Mouse (Mus musculus) G1E-ER4 (cell line): ENCODE results near the gene Mapk8ip2. TPM values are rescaled to one million over a fixed set of nuclear protein-coding genes. Genes with fewer than 3 reads are reported as not detected.

Experiments used
- GATA1 ChIP-seq: IDR thresholded peaks from one replicate; pipeline ENCODE4 v1.8.0; 2012; ENCODE audit warnings: low read length, inconsistent platforms
- polyA plus RNA-seq: library from polyadenylated mRNA; stranded (reverse); fragments of >175 nt; gene quantifications from 2 replicates; pipeline ENCODE4 v1.2.3, GENCODE M21; 2012

Gene Mapk8ip2
- not detected in 2 replicates for polyA plus RNA-seq

GRCm38 (mm10) chr15:89453865-89454478, at the start of gene Mapk8ip2:
Gene Mapk8ip2, plus strand, starts transcription at chr15:89453913.
- TF ChIP-seq GATA1: no peak

GRCm38 (mm10) chr15:89404831-89405623, 48.7 kb upstream of the Mapk8ip2 start:
- TF ChIP-seq GATA1: no peak

- TF ChIP-seq GATA1: no peak
Observed at GRCm38 (mm10) chr15:89406691-89407090, 47.0 kb upstream of the Mapk8ip2 start.

- TF ChIP-seq GATA1: no peak
Observed at GRCm38 (mm10) chr15:89410118-89410517, 43.6 kb upstream of the Mapk8ip2 start, which contains the start of gene Syce3. Gene Syce3, minus strand, starts transcription at chr15:89410503.

GRCm38 (mm10) chr15:89415282-89415681, 38.4 kb upstream of the Mapk8ip2 start:
- no peak for TF ChIP-seq GATA1

- TF ChIP-seq GATA1: no peak
Observed at GRCm38 (mm10) chr15:89421938-89422337, 31.8 kb upstream of the Mapk8ip2 start.

- TF ChIP-seq GATA1: no peak
Observed at GRCm38 (mm10) chr15:89424621-89425020, 29.1 kb upstream of the Mapk8ip2 start.

GRCm38 (mm10) chr15:89425711-89426121, 28.0 kb upstream of the Mapk8ip2 start, which contains the start of gene Cpt1b:
Gene Cpt1b, minus strand, starts transcription at chr15:89425863.
- no peak for TF ChIP-seq GATA1

- TF ChIP-seq GATA1: no peak
Observed at GRCm38 (mm10) chr15:89426716-89427115, 27.0 kb upstream of the Mapk8ip2 start.

- no peak for TF ChIP-seq GATA1
Observed at GRCm38 (mm10) chr15:89428136-89428790, 25.4 kb upstream of the Mapk8ip2 start.

GRCm38 (mm10) chr15:89428821-89429351, 24.8 kb upstream of the Mapk8ip2 start:
- no peak for TF ChIP-seq GATA1

GRCm38 (mm10) chr15:89429352-89430221, 24.1 kb upstream of the Mapk8ip2 start, which contains the start of the genes C730034F03Rik, Gm44502 and Chkb:
Gene C730034F03Rik, plus strand, starts transcription at chr15:89429589.
Gene Gm44502, minus strand, starts transcription at chr15:89429696.
Gene Chkb, minus strand, starts transcription at chr15:89429908.
- no peak for TF ChIP-seq GATA1

GRCm38 (mm10) chr15:89430341-89430740, 23.4 kb upstream of the Mapk8ip2 start:
- no peak for TF ChIP-seq GATA1

GRCm38 (mm10) chr15:89431271-89431670, 22.4 kb upstream of the Mapk8ip2 start:
- TF ChIP-seq GATA1: no peak

- TF ChIP-seq GATA1: no peak
Observed at GRCm38 (mm10) chr15:89431806-89432205, 21.9 kb upstream of the Mapk8ip2 start.
